In genomic region chr7:140942811-140943210, GRCm38 (mm10) we compare ENCODE assay signal across 13 mouse cellular contexts. TPM values are rescaled to one million over a fixed set of nuclear protein-coding genes. Genes with fewer than 3 reads are reported as not detected.
DNase-seq lines count a peak whose midpoint lies in the region; ATAC-seq and TF ChIP-seq lines count a peak whose summit lies in the region.
"Had no signal": no experiment of that assay in that cellular context is flagged by ENCODE, and none has a peak within 500 bp of the region (broad histone marks: within the 10 kb centered on the region; RNA-seq: fewer than 3 reads in every experiment).

No protein-coding gene starts in this region.

- no peaks in the 10 kb centered on the region for H3K9me3 ChIP-seq in hindbrain, embryonic 10.5 days
- no peaks in the 10 kb centered on the region for H3K9me3 ChIP-seq in hindbrain, embryonic 11.5 days (ENCODE audit: control insufficient read depth, low read length)
- no peaks in the 10 kb centered on the region for H3K9me3 ChIP-seq in ES-E14 (ENCODE audit: control insufficient read depth, insufficient read depth, low read depth, low read length)
- H3K9me3 ChIP-seq in embryonic facial prominence, embryonic 15.5 days (replicated peaks), result no peaks in the 10 kb centered on the region
- H3K9me3 ChIP-seq in liver, embryonic 11.5 days (ENCODE audit: control insufficient read depth, low read length), result no peaks in the 10 kb centered on the region
- H3K9me3 ChIP-seq: liver, embryonic 15.5 days had no signal

- peaks cover 31% of the 10 kb centered on the region for H3K36me3 ChIP-seq in hindbrain, embryonic 10.5 days
- no peaks in the 10 kb centered on the region for H3K36me3 ChIP-seq in hindbrain, embryonic 11.5 days (ENCODE audit: control insufficient read depth, insufficient read depth, low read length)
- peaks cover 27% of the 10 kb centered on the region for H3K36me3 ChIP-seq in ES-E14 (ENCODE audit: control insufficient read depth, insufficient read depth, low read length, poor library complexity, severe bottlenecking)
- H3K36me3 ChIP-seq in embryonic facial prominence, embryonic 15.5 days, result peaks cover 35% of the 10 kb centered on the region
- peaks cover 3% of the 10 kb centered on the region; the same call in 1 of the 2 replicates for H3K36me3 ChIP-seq in liver, embryonic 11.5 days (ENCODE audit: control insufficient read depth, insufficient read depth, low read length)

- WGBS in hindbrain, embryonic 10.5 days, result 93% methylated on average over 10 of the region's 10 CpGs
- 89% methylated on average over 10 of the region's 10 CpGs for WGBS in hindbrain, embryonic 11.5 days
- WGBS in embryonic facial prominence, embryonic 15.5 days, result 85% methylated on average over 10 of the region's 10 CpGs
- WGBS in liver, embryonic 11.5 days, result 81% methylated on average over 10 of the region's 10 CpGs

- in situ Hi-C loops in ES-E14 (cut with MboI; ENCODE audit: low sequenced_read_pairs in 2 of 2, unreplicated experiment in 2 of 2), result no loop called here

- H3K4me1 ChIP-seq in hindbrain, embryonic 10.5 days (replicated peaks), result peaks cover 29% of the 10 kb centered on the region
- H3K4me1 ChIP-seq in hindbrain, embryonic 11.5 days (replicated peaks; ENCODE audit: control insufficient read depth, insufficient read depth, low read length), result no peaks in the 10 kb centered on the region
- peaks cover 4 to 17% of the 10 kb centered on the region in 2 experiments; a peak in 3 of 4 replicates for H3K4me1 ChIP-seq in ES-E14 (ENCODE audit: control insufficient read depth in 2 of 2, insufficient read depth in 2 of 2, low read length in 2 of 2, poor library complexity in 1 of 2)
- peaks cover 41% of the 10 kb centered on the region for H3K4me1 ChIP-seq in embryonic facial prominence, embryonic 15.5 days
- peaks cover 33% of the 10 kb centered on the region for H3K4me1 ChIP-seq in liver, embryonic 11.5 days (replicated peaks; ENCODE audit: control insufficient read depth, insufficient read depth, low read length)

- no peak for ATAC-seq in hindbrain, embryonic 11.5 days (ENCODE audit: low FRiP score)
- no peak for ATAC-seq in embryonic facial prominence, embryonic 15.5 days (ENCODE audit: insufficient number of reproducible peaks, low FRiP score, low TSS enrichment, low read depth)
- no peak for ATAC-seq in liver, embryonic 11.5 days (replicated peaks; ENCODE audit: low FRiP score)

- no peak for DNase-seq in hindbrain, embryonic 10.5 days (ENCODE audit: low spot score)
- DNase-seq in hindbrain, embryonic 11.5 days (ENCODE audit: low spot score), result no peak
- no peak for DNase-seq in ES-E14 (ENCODE audit: low read depth, low spot score)
- no peak for DNase-seq in liver, embryonic 11.5 days (ENCODE audit: low spot score)
- no peak for DNase-seq in urinary bladder, adult 18-20 months (ENCODE audit: low spot score in 2 of 2)
- DNase-seq in urinary bladder, postnatal 10 days (ENCODE audit: low spot score), result no peak
- DNase-seq in frontal cortex, postnatal 25 days (ENCODE audit: low spot score in 2 of 2), result no peak
- DNase-seq: gastrocnemius, postnatal 14 days had no signal

- H3K9ac ChIP-seq in hindbrain, embryonic 11.5 days (ENCODE audit: low read depth, low read length), result no peak overlapping the region
- peak overlapping the region; percentile 15 for H3K9ac ChIP-seq in ES-E14 (ENCODE audit: insufficient read depth, low read depth, low read length, poor library complexity, severe bottlenecking)
- H3K9ac ChIP-seq in embryonic facial prominence, embryonic 15.5 days, result no peak overlapping the region
- no peak overlapping the region; the same call in 1 of the 2 replicates for H3K9ac ChIP-seq in liver, embryonic 11.5 days (ENCODE audit: low read depth, low read length)

- H3K27ac ChIP-seq in hindbrain, embryonic 10.5 days, result peak overlapping the region; percentile 35; the same call in 1 of the 2 replicates
- no peak overlapping the region for H3K27ac ChIP-seq in hindbrain, embryonic 11.5 days (ENCODE audit: low read depth, low read length)
- H3K27ac ChIP-seq in ES-E14 (ENCODE audit: insufficient read depth, low read depth, low read length, poor library complexity, severe bottlenecking), result no peak overlapping the region
- peak overlapping the region; percentile 99 for H3K27ac ChIP-seq in embryonic facial prominence, embryonic 15.5 days (replicated peaks)
- H3K27ac ChIP-seq in liver, embryonic 11.5 days (ENCODE audit: low read depth, low read length), result no peak overlapping the region

- no peak overlapping the region for H3K4me2 ChIP-seq in hindbrain, embryonic 11.5 days (replicated peaks; ENCODE audit: low read depth, low read length)
- H3K4me2 ChIP-seq in embryonic facial prominence, embryonic 15.5 days (replicated peaks), result peak overlapping the region; percentile 64
- H3K4me2 ChIP-seq in liver, embryonic 11.5 days, result peak overlapping the region; percentile 79; the same call in 1 of the 2 replicates

- no peaks in the 10 kb centered on the region for H3K27me3 ChIP-seq in hindbrain, embryonic 10.5 days (ENCODE audit: insufficient read depth, poor library complexity, severe bottlenecking)
- H3K27me3 ChIP-seq in hindbrain, embryonic 11.5 days (ENCODE audit: control insufficient read depth, insufficient read depth, low read length), result no peaks in the 10 kb centered on the region; the same call in 1 of the 2 replicates
- H3K27me3 ChIP-seq in embryonic facial prominence, embryonic 15.5 days, result no peaks in the 10 kb centered on the region
- no peaks in the 10 kb centered on the region for H3K27me3 ChIP-seq in liver, embryonic 11.5 days (replicated peaks; ENCODE audit: control insufficient read depth, insufficient read depth, low read length)
- H3K27me3 ChIP-seq: liver, embryonic 15.5 days had no signal

- no peak overlapping the region for H3K4me3 ChIP-seq in hindbrain, embryonic 10.5 days
- H3K4me3 ChIP-seq in hindbrain, embryonic 11.5 days (ENCODE audit: low read depth, low read length), result no peak overlapping the region
- no peak overlapping the region for H3K4me3 ChIP-seq in ES-E14 (ENCODE audit: insufficient read depth in 1 of 2, low read depth in 1 of 2, low read length in 2 of 2, poor library complexity in 1 of 2, severe bottlenecking in 1 of 2)
- no peak overlapping the region for H3K4me3 ChIP-seq in embryonic facial prominence, embryonic 15.5 days (replicated peaks)
- H3K4me3 ChIP-seq in liver, embryonic 11.5 days (ENCODE audit: low read depth, low read length), result no peak overlapping the region

TF ChIP-seq in ES-E14, 5 proteins besides CTCF, POLR2A, EP300 and RAD21:
- no peak for TF ChIP-seq ZNF384 (IDR thresholded peaks at IDR 0.05; ENCODE audit: low read depth, low read length)
- no peak for TF ChIP-seq MAFK (IDR thresholded peaks at IDR 0.05; ENCODE audit: insufficient read depth, low read depth, low read length)
- TF ChIP-seq HCFC1 (IDR thresholded peaks at IDR 0.05; ENCODE audit: borderline replicate concordance, insufficient read depth, low read length), result no peak
- TF ChIP-seq ZC3H11A (IDR thresholded peaks at IDR 0.05; ENCODE audit: borderline replicate concordance, low read depth, low read length), result no peak
TF ChIP-seq in ES-E14: peak in this region for 0.

RNA-seq across cellular contexts. Expression of gene Pgghg, which starts 1.6 kb away (rescaled TPM):
- polyA plus RNA-seq in hindbrain, embryonic 10.5 days (2016; fragmentation: Nextera tagmentation; extraction: Ambion mirVana), result 16.8 and 17.0 TPM in 2 replicates
- 9.7 and 10.6 TPM in 2 replicates for polyA plus RNA-seq in hindbrain, embryonic 11.5 days (2014; fragmentation: Nextera tagmentation; extraction: Ambion mirVana)
- 10.0 and 12.5 TPM in 2 replicates for total RNA-seq in ES-E14 (2012; rRNA removed)
- polyA plus RNA-seq in embryonic facial prominence, embryonic 15.5 days (2015; fragmentation: Nextera tagmentation; extraction: Ambion mirVana), result 26.3 and 29.0 TPM in 2 replicates
- polyA plus RNA-seq in liver, embryonic 11.5 days (2014; fragmentation: Nextera tagmentation; extraction: Ambion mirVana), result 13.1 and 13.2 TPM in 2 replicates

RNA-seq across cellular contexts. Expression of gene Ifitm5, which starts 7.3 kb away (rescaled TPM):
- polyA plus RNA-seq in hindbrain, embryonic 10.5 days (2016; fragmentation: Nextera tagmentation; extraction: Ambion mirVana), result 1.3 and 2.7 TPM in 2 replicates
- polyA plus RNA-seq in hindbrain, embryonic 11.5 days (2014; fragmentation: Nextera tagmentation; extraction: Ambion mirVana), result 0.27 and 0.54 TPM in 2 replicates
- 7.7 and 18.6 TPM in 2 replicates for total RNA-seq in ES-E14 (2012; rRNA removed)
- polyA plus RNA-seq in embryonic facial prominence, embryonic 15.5 days (2015; fragmentation: Nextera tagmentation; extraction: Ambion mirVana), result 110 and 112 TPM in 2 replicates
- polyA plus RNA-seq in liver, embryonic 11.5 days (2014; fragmentation: Nextera tagmentation; extraction: Ambion mirVana), result 0.58 and 0.60 TPM in 2 replicates
- total RNA-seq: gastrocnemius, postnatal 14 days; layer of hippocampus, adult 8-10 months had no signal

RNA-seq across cellular contexts. Expression of gene Gm45717, which starts 12.9 kb away (rescaled TPM):
- 0.35 and 0.80 TPM in 2 replicates for polyA plus RNA-seq in hindbrain, embryonic 10.5 days (2016; fragmentation: Nextera tagmentation; extraction: Ambion mirVana)
- polyA plus RNA-seq in hindbrain, embryonic 11.5 days (2014; fragmentation: Nextera tagmentation; extraction: Ambion mirVana), result not detected in 2 replicates
- not detected in 2 replicates for total RNA-seq in ES-E14 (2012; rRNA removed)
- polyA plus RNA-seq in embryonic facial prominence, embryonic 15.5 days (2015; fragmentation: Nextera tagmentation; extraction: Ambion mirVana), result 0.96 TPM in 1 of 2 replicates, not detected in the other
- polyA plus RNA-seq in liver, embryonic 11.5 days (2014; fragmentation: Nextera tagmentation; extraction: Ambion mirVana), result not detected in 2 replicates
- total RNA-seq: gastrocnemius, postnatal 14 days; layer of hippocampus, adult 8-10 months had no signal
- polyA plus RNA-seq: brain, embryonic 14.5 days; liver, embryonic 15.5 days; testis, adult 2 months had no signal

RNA-seq across cellular contexts. Expression of gene Ifitm2, which starts 13.0 kb away (rescaled TPM):
- 388 and 494 TPM in 2 replicates for polyA plus RNA-seq in hindbrain, embryonic 10.5 days (2016; fragmentation: Nextera tagmentation; extraction: Ambion mirVana)
- polyA plus RNA-seq in hindbrain, embryonic 11.5 days (2014; fragmentation: Nextera tagmentation; extraction: Ambion mirVana), result 290 and 308 TPM in 2 replicates
- 679 and 1,158 TPM in 2 replicates for total RNA-seq in ES-E14 (2012; rRNA removed)
- polyA plus RNA-seq in embryonic facial prominence, embryonic 15.5 days (2015; fragmentation: Nextera tagmentation; extraction: Ambion mirVana), result 1,542 and 1,589 TPM in 2 replicates
- 478 and 500 TPM in 2 replicates for polyA plus RNA-seq in liver, embryonic 11.5 days (2014; fragmentation: Nextera tagmentation; extraction: Ambion mirVana)

RNA-seq across cellular contexts. Expression of gene Nlrp6, which starts 22.1 kb away (rescaled TPM):
- 0.21 TPM in 1 of 2 replicates, not detected in the other for polyA plus RNA-seq in hindbrain, embryonic 10.5 days (2016; fragmentation: Nextera tagmentation; extraction: Ambion mirVana)
- 0.06 and 0.17 TPM in 2 replicates for polyA plus RNA-seq in hindbrain, embryonic 11.5 days (2014; fragmentation: Nextera tagmentation; extraction: Ambion mirVana)
- total RNA-seq in ES-E14 (2012; rRNA removed), result 0.27 and 0.74 TPM in 2 replicates
- polyA plus RNA-seq in embryonic facial prominence, embryonic 15.5 days (2015; fragmentation: Nextera tagmentation; extraction: Ambion mirVana), result 0.07 and 0.25 TPM in 2 replicates
- polyA plus RNA-seq in liver, embryonic 11.5 days (2014; fragmentation: Nextera tagmentation; extraction: Ambion mirVana), result 1.3 and 1.9 TPM in 2 replicates
- total RNA-seq: gastrocnemius, postnatal 14 days had no signal

Comparison
In these comparisons a context has a peak if more than half of its experiments do, and no peak if none do; other contexts are left out.
1. H3K27ac ChIP-seq: peak in hindbrain, embryonic 10.5 days (single experiment) and embryonic facial prominence, embryonic 15.5 days (single experiment); none in hindbrain, embryonic 11.5 days (single experiment), ES-E14 (single experiment) and liver, embryonic 11.5 days (single experiment).
2. RNA of gene Ifitm5, which starts 7.3 kb away (polyA plus RNA-seq): 110 to 112 TPM in embryonic facial prominence, embryonic 15.5 days; 1.3 to 2.7 TPM in hindbrain, embryonic 10.5 days, 0.58 to 0.60 TPM in liver, embryonic 11.5 days and 0.27 to 0.54 TPM in hindbrain, embryonic 11.5 days; every median in the first group is over 10 times any median in the second.